Mouse (Mus musculus): ENCODE data around the gene Armh3. TPM values are rescaled to one million over a fixed set of nuclear protein-coding genes. Genes with fewer than 3 reads are reported as not detected.

The Armh3 gene
- polyA plus RNA-seq, 1 experiment = 17.1 TPM

GRCm38 (mm10) chr19:45988238-45988637 lies 10.1 kb downstream of the Armh3 start:
- TF ChIP-seq POLR2A (IDR thresholded peaks at IDR 0.05; ENCODE audit: insufficient read depth, low read length) (no peak), CTCF (IDR thresholded peaks at IDR 0.05; ENCODE audit: low read depth, low read length) (no peak), EP300 (IDR thresholded peaks at IDR 0.05; ENCODE audit: insufficient read depth, low read depth, low read length) (no peak)
- Histone ChIP-seq H3K36me3 (ENCODE audit: control insufficient read depth, insufficient read depth, low read length, poor library complexity, severe bottlenecking) (0 out of 2 replicates have a peak, but pooled peaks cover 2% of the 10 kb centered on the region), H3K27me3 (ENCODE audit: control insufficient read depth, insufficient read depth, low read length, poor library complexity, severe bottlenecking) (no peaks in the 10 kb centered on the region), H3K9ac (ENCODE audit: low read depth, poor library complexity, severe bottlenecking) (no peak overlapping the region), H3K9me3 (replicated peaks; ENCODE audit: control insufficient read depth, insufficient read depth, low read length, poor library complexity, severe bottlenecking) (no peaks in the 10 kb centered on the region), H3K27ac (ENCODE audit: insufficient read depth, low read length) (no peak overlapping the region), H3K4me3 (ENCODE audit: low read depth, low read length) (no peak overlapping the region), H3K4me1 (ENCODE audit: control insufficient read depth, insufficient read depth, low read length) (peaks cover 3% of the 10 kb centered on the region)

DNA sequence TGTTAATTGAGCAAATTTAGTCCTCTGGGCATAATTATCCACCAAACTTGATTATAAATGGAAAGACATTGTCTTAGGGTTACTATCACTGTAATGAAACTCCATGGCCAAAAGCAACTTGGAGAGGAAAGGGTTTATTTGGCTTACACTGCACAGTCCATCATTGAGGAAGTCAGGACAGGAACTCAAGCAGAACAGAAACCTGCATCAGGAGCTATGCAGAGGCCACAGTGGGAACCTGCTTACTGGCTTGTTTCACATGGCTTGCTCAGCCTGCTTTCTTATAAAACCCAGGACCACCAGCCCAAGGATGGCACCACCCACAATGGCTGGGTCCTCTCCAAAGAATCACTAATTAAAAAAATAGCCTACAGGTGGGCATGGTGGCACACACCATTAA lies 13.9 kb downstream of the Armh3 start:
- Histone ChIP-seq H3K27ac (ENCODE audit: insufficient read depth, low read length) (no peak overlapping the region), H3K9ac (ENCODE audit: low read depth, poor library complexity, severe bottlenecking) (no peak overlapping the region)

DNA sequence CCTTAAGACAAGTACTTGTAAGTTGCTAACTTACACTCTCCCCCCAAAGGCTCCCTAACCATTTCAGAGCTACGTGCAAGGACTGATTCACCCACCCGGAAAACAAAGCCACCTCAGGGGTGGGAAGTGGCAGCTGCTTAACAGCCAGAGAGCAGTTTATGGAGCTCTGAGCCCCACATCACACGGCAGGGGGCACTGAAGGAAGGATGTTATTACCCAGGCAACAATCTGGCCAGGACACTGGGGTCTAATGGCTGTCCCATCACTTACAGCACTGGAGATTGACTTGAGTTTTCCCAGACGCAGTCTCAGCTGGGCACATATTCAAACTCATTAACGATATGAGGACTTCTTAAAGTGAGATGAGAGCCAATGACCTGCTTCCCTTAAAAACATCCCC lies 37.5 kb downstream of the Armh3 start:
- peaks cover 15% of the 10 kb centered on the region for H3K36me3 ChIP-seq (ENCODE audit: control insufficient read depth, insufficient read depth, low read length, poor library complexity, severe bottlenecking)
- TF ChIP-seq EP300 (IDR thresholded peaks at IDR 0.05; ENCODE audit: insufficient read depth, low read depth, low read length) (no peak), CTCF (IDR thresholded peaks at IDR 0.05; ENCODE audit: low read depth, low read length) (no peak), POLR2A (IDR thresholded peaks at IDR 0.05; ENCODE audit: insufficient read depth, low read length) (no peak)
- no peak overlapping the region for H3K27ac ChIP-seq (ENCODE audit: insufficient read depth, low read length)
- H3K4me3 ChIP-seq (ENCODE audit: low read depth, low read length) = no peak overlapping the region
- no peaks in the 10 kb centered on the region for H3K4me1 ChIP-seq (ENCODE audit: control insufficient read depth, insufficient read depth, low read length)
- H3K9me3 ChIP-seq (replicated peaks; ENCODE audit: control insufficient read depth, insufficient read depth, low read length, poor library complexity, severe bottlenecking) = no peaks in the 10 kb centered on the region
- no peak overlapping the region for H3K9ac ChIP-seq (ENCODE audit: low read depth, poor library complexity, severe bottlenecking)
- H3K27me3 ChIP-seq (ENCODE audit: control insufficient read depth, insufficient read depth, low read length, poor library complexity, severe bottlenecking) = no peaks in the 10 kb centered on the region

More for the DNA sequence above, 13.9 kb downstream of the Armh3 start:
- peaks cover 8% of the 10 kb centered on the region; the same call in 1 of the 2 replicates for H3K36me3 ChIP-seq (ENCODE audit: control insufficient read depth, insufficient read depth, low read length, poor library complexity, severe bottlenecking)
- H3K27me3 ChIP-seq (ENCODE audit: control insufficient read depth, insufficient read depth, low read length, poor library complexity, severe bottlenecking) = no peaks in the 10 kb centered on the region
- TF ChIP-seq POLR2A (IDR thresholded peaks at IDR 0.05; ENCODE audit: insufficient read depth, low read length) (no peak), CTCF (IDR thresholded peaks at IDR 0.05; ENCODE audit: low read depth, low read length) (no peak), EP300 (IDR thresholded peaks at IDR 0.05; ENCODE audit: insufficient read depth, low read depth, low read length) (no peak)
- no peaks in the 10 kb centered on the region for H3K9me3 ChIP-seq (replicated peaks; ENCODE audit: control insufficient read depth, insufficient read depth, low read length, poor library complexity, severe bottlenecking)
- peaks cover 3% of the 10 kb centered on the region for H3K4me1 ChIP-seq (ENCODE audit: control insufficient read depth, insufficient read depth, low read length)
- no peak overlapping the region for H3K4me3 ChIP-seq (ENCODE audit: low read depth, low read length)

- H3K36me3 ChIP-seq (ENCODE audit: control insufficient read depth, insufficient read depth, low read length, poor library complexity, severe bottlenecking) = peaks cover 15% of the 10 kb centered on the region
Measured at GRCm38 (mm10) chr19:45956736-45957135, 41.6 kb downstream of the Armh3 start.

DNA sequence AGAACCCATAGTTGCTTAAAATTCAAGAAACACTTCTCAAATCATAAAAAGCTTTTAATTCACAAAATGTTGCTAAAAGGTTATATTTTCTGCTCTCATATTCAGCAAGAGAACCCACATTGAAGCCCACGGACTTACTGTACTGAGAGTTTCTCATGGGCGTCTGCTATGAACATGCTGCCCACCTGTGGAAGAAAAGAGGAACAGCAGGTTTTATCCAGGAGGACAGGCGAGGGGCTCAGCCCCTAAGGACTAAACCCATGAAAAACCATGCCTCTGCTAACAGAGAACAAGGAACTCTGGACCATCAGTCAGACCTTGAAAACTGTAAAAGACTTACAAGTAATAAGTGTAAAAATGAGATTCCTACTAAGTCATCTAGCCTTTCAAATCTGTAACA lies 45.0 kb downstream of the Armh3 start:
- Histone ChIP-seq H3K27me3 (ENCODE audit: control insufficient read depth, insufficient read depth, low read length, poor library complexity, severe bottlenecking) (no peaks in the 10 kb centered on the region), H3K4me3 (ENCODE audit: low read depth, low read length) (no peak overlapping the region), H3K4me1 (ENCODE audit: control insufficient read depth, insufficient read depth, low read length) (no peaks in the 10 kb centered on the region), H3K27ac (ENCODE audit: insufficient read depth, low read length) (no peak overlapping the region), H3K9ac (ENCODE audit: low read depth, poor library complexity, severe bottlenecking) (no peak overlapping the region), H3K9me3 (replicated peaks; ENCODE audit: control insufficient read depth, insufficient read depth, low read length, poor library complexity, severe bottlenecking) (no peaks in the 10 kb centered on the region), H3K36me3 (ENCODE audit: control insufficient read depth, insufficient read depth, low read length, poor library complexity, severe bottlenecking) (peaks cover 16% of the 10 kb centered on the region)
- TF ChIP-seq EP300 (IDR thresholded peaks at IDR 0.05; ENCODE audit: insufficient read depth, low read depth, low read length) (no peak), CTCF (IDR thresholded peaks at IDR 0.05; ENCODE audit: low read depth, low read length) (peak; percentile 52)

More at GRCm38 (mm10) chr19:45956736-45957135, 41.6 kb downstream of the Armh3 start:
- H3K9ac ChIP-seq (ENCODE audit: low read depth, poor library complexity, severe bottlenecking) = no peak overlapping the region
- no peak overlapping the region for H3K4me3 ChIP-seq (ENCODE audit: low read depth, low read length)
- no peak overlapping the region for H3K27ac ChIP-seq (ENCODE audit: insufficient read depth, low read length)
- no peaks in the 10 kb centered on the region for H3K27me3 ChIP-seq (ENCODE audit: control insufficient read depth, insufficient read depth, low read length, poor library complexity, severe bottlenecking)
- no peaks in the 10 kb centered on the region for H3K9me3 ChIP-seq (replicated peaks; ENCODE audit: control insufficient read depth, insufficient read depth, low read length, poor library complexity, severe bottlenecking)
- TF ChIP-seq EP300 (IDR thresholded peaks at IDR 0.05; ENCODE audit: insufficient read depth, low read depth, low read length) (no peak), POLR2A (IDR thresholded peaks at IDR 0.05; ENCODE audit: insufficient read depth, low read length) (no peak), CTCF (IDR thresholded peaks at IDR 0.05; ENCODE audit: low read depth, low read length) (no peak)
- H3K4me1 ChIP-seq (ENCODE audit: control insufficient read depth, insufficient read depth, low read length) = no peaks in the 10 kb centered on the region

- TF ChIP-seq EP300 (IDR thresholded peaks at IDR 0.05; ENCODE audit: insufficient read depth, low read depth, low read length) (no peak), CTCF (IDR thresholded peaks at IDR 0.05; ENCODE audit: low read depth, low read length) (no peak), POLR2A (IDR thresholded peaks at IDR 0.05; ENCODE audit: insufficient read depth, low read length) (no peak)
- Histone ChIP-seq H3K9me3 (replicated peaks; ENCODE audit: control insufficient read depth, insufficient read depth, low read length, poor library complexity, severe bottlenecking) (no peaks in the 10 kb centered on the region), H3K4me3 (ENCODE audit: low read depth, low read length) (no peak overlapping the region), H3K4me1 (ENCODE audit: control insufficient read depth, insufficient read depth, low read length) (no peaks in the 10 kb centered on the region), H3K9ac (ENCODE audit: low read depth, poor library complexity, severe bottlenecking) (no peak overlapping the region), H3K27me3 (ENCODE audit: control insufficient read depth, insufficient read depth, low read length, poor library complexity, severe bottlenecking) (no peaks in the 10 kb centered on the region), H3K27ac (ENCODE audit: insufficient read depth, low read length) (no peak overlapping the region), H3K36me3 (ENCODE audit: control insufficient read depth, insufficient read depth, low read length, poor library complexity, severe bottlenecking) (peaks cover 23% of the 10 kb centered on the region)
Measured at GRCm38 (mm10) chr19:45949236-45949635, 49.1 kb downstream of the Armh3 start.

All from ES-Bruce4 (cell line).